10 mouse cellular contexts compared by ENCODE assay signal in genomic region chr8:122665667-122666316, GRCm38 (mm10). TPM values are rescaled to one million over a fixed set of nuclear protein-coding genes. Genes with fewer than 3 reads are reported as not detected.
A peak's percentile ranks its signal among the peaks of the same experiment; 100 is the strongest.
DNase-seq lines count a peak whose midpoint lies in the region; ATAC-seq and TF ChIP-seq lines count a peak whose summit lies in the region.
"Had no signal": no experiment of that assay in that cellular context is flagged by ENCODE, and none has a peak within 500 bp of the region (broad histone marks: within the 10 kb centered on the region; RNA-seq: fewer than 3 reads in every experiment).

No protein-coding gene starts in this region.

- H3K27ac ChIP-seq in limb, embryonic 14.5 days (replicated peaks; ENCODE audit: low read depth, low read length) = 0 out of 2 replicates have a peak overlapping the region, but pooled peaks have one; percentile 49
- peak overlapping the region; percentile 73 for H3K27ac ChIP-seq in neural tube, embryonic 14.5 days (ENCODE audit: low read depth, low read length)

- H3K9me3 ChIP-seq in limb, embryonic 14.5 days (ENCODE audit: control insufficient read depth, low read length) = no peaks in the 10 kb centered on the region
- no peaks in the 10 kb centered on the region for H3K9me3 ChIP-seq in neural tube, embryonic 14.5 days (ENCODE audit: control insufficient read depth, low read length)

- intact Hi-C loops in heart, postnatal 25 days (cut with DNase I) = no loop called here

- no peak overlapping the region for H3K4me3 ChIP-seq in limb, embryonic 14.5 days (replicated peaks; ENCODE audit: low read length)
- no peak overlapping the region for H3K4me3 ChIP-seq in neural tube, embryonic 14.5 days (ENCODE audit: low read depth, low read length)

- peak overlapping the region; percentile 26 for H3K4me2 ChIP-seq in limb, embryonic 14.5 days (replicated peaks; ENCODE audit: low read depth, low read length, severe bottlenecking)
- H3K4me2 ChIP-seq in neural tube, embryonic 14.5 days (ENCODE audit: low read depth, low read length) = peak overlapping the region; percentile 3; the same call in 1 of the 2 replicates

- H3K27me3 ChIP-seq in limb, embryonic 14.5 days (ENCODE audit: control insufficient read depth, insufficient read depth, low read length) = no peaks in the 10 kb centered on the region
- H3K27me3 ChIP-seq in neural tube, embryonic 14.5 days (ENCODE audit: control insufficient read depth, insufficient read depth, low read length) = no peaks in the 10 kb centered on the region
- H3K27me3 ChIP-seq: CH12.LX had no signal

- WGBS in limb, embryonic 14.5 days = 40% methylated on average over 12 of the region's 14 CpGs
- 50% methylated on average over 12 of the region's 14 CpGs for WGBS in neural tube, embryonic 14.5 days

- ATAC-seq in limb, embryonic 14.5 days (ENCODE audit: low FRiP score, low read depth) = peak; percentile 57
- peak; percentile 71 for ATAC-seq in neural tube, embryonic 14.5 days (ENCODE audit: low read depth)

- peaks cover 56% of the 10 kb centered on the region for H3K4me1 ChIP-seq in limb, embryonic 14.5 days (ENCODE audit: control insufficient read depth, insufficient read depth, low read length)
- H3K4me1 ChIP-seq in neural tube, embryonic 14.5 days (ENCODE audit: control insufficient read depth, insufficient read depth, low read length) = peaks cover 60% of the 10 kb centered on the region

- peak; percentile 17 to 23 for DNase-seq in frontal cortex, postnatal 36 days (ENCODE audit: low spot score in 2 of 2)
- DNase-seq in frontal cortex, postnatal 14 days (ENCODE audit: low spot score in 2 of 2) = no peak
- peak; percentile 89 for DNase-seq in MN1 (ENCODE audit: low spot score)
- DNase-seq in cerebellum, postnatal 36 days = peak; percentile 67 to 76
- peak; percentile 56 for DNase-seq in heart, postnatal 25 days (ENCODE audit: low spot score)
- DNase-seq in limb, embryonic 14.5 days (ENCODE audit: low spot score) = peak; percentile 78
- no peak for DNase-seq in embryo, embryonic 11 days

- H3K36me3 ChIP-seq in limb, embryonic 14.5 days (ENCODE audit: control insufficient read depth, insufficient read depth, low read length) = no peaks in the 10 kb centered on the region
- no peaks in the 10 kb centered on the region for H3K36me3 ChIP-seq in neural tube, embryonic 14.5 days (ENCODE audit: control insufficient read depth, insufficient read depth, low read length)

- no peak for TF ChIP-seq POLR2A in limb, embryonic 14.5 days (IDR thresholded peaks at IDR 0.05; ENCODE audit: borderline replicate concordance, extremely low read depth, insufficient read depth, insufficient read length)

- no peak overlapping the region for H3K9ac ChIP-seq in limb, embryonic 14.5 days (ENCODE audit: low read depth, low read length, severe bottlenecking)
- H3K9ac ChIP-seq in neural tube, embryonic 14.5 days (replicated peaks; ENCODE audit: low read depth, low read length) = no peak overlapping the region

RNA-seq across cellular contexts. Expression of gene Cbfa2t3, which starts 33.1 kb away (rescaled TPM):
- total RNA-seq in heart, postnatal 25 days (2021) = 10 to 100 TPM; 18.5 to 25.3 TPM
- 6.1 and 7.2 TPM in 2 replicates for polyA plus RNA-seq in limb, embryonic 14.5 days (2012; rRNA removed)
- polyA plus RNA-seq in limb, embryonic 14.5 days (2014; fragmentation: Nextera tagmentation; extraction: Ambion mirVana) = 6.0 and 6.1 TPM in 2 replicates
- 23.5 and 23.9 TPM in 2 replicates for polyA plus RNA-seq in neural tube, embryonic 14.5 days (2014; fragmentation: Nextera tagmentation; extraction: Ambion mirVana)

RNA-seq across cellular contexts. Expression of gene Pabpn1l, which starts 43.3 kb away (rescaled TPM):
- total RNA-seq in heart, postnatal 25 days (2021) = not detected
- 0.05 TPM in 1 of 2 replicates, not detected in the other for polyA plus RNA-seq in limb, embryonic 14.5 days (2012; rRNA removed)
- polyA plus RNA-seq in limb, embryonic 14.5 days (2014; fragmentation: Nextera tagmentation; extraction: Ambion mirVana) = not detected in 2 replicates
- not detected in 2 replicates for polyA plus RNA-seq in neural tube, embryonic 14.5 days (2014; fragmentation: Nextera tagmentation; extraction: Ambion mirVana)
- total RNA-seq: CH12.LX had no signal
- polyA plus RNA-seq: frontal cortex, adult 2 months had no signal

RNA-seq across cellular contexts. Expression of gene Trappc2l, which starts 54.4 kb away (rescaled TPM):
- total RNA-seq in heart, postnatal 25 days (2021) = 10 to 100 TPM; 58.4 to 62.8 TPM
- polyA plus RNA-seq in limb, embryonic 14.5 days (2012; rRNA removed) = 96.8 and 129 TPM in 2 replicates
- 70.2 and 70.5 TPM in 2 replicates for polyA plus RNA-seq in limb, embryonic 14.5 days (2014; fragmentation: Nextera tagmentation; extraction: Ambion mirVana)
- 119 and 150 TPM in 2 replicates for polyA plus RNA-seq in neural tube, embryonic 14.5 days (2014; fragmentation: Nextera tagmentation; extraction: Ambion mirVana)

RNA-seq across cellular contexts. Expression of gene Galns, which starts 54.5 kb away (rescaled TPM):
- 1 to 10 TPM; 2.9 to 3.4 TPM for total RNA-seq in heart, postnatal 25 days (2021)
- polyA plus RNA-seq in limb, embryonic 14.5 days (2012; rRNA removed) = 14.7 and 17.1 TPM in 2 replicates
- 12.0 and 12.7 TPM in 2 replicates for polyA plus RNA-seq in limb, embryonic 14.5 days (2014; fragmentation: Nextera tagmentation; extraction: Ambion mirVana)
- 6.9 and 7.1 TPM in 2 replicates for polyA plus RNA-seq in neural tube, embryonic 14.5 days (2014; fragmentation: Nextera tagmentation; extraction: Ambion mirVana)

Comparison
In these comparisons a context has a peak if more than half of its experiments do, and no peak if none do; other contexts are left out.
1. DNase-seq: peak in frontal cortex, postnatal 36 days (2 of 2), MN1 (single experiment), cerebellum, postnatal 36 days (2 of 2), heart, postnatal 25 days (single experiment) and limb, embryonic 14.5 days (single experiment); none in frontal cortex, postnatal 14 days (0 of 2) and embryo, embryonic 11 days (single experiment).